Mouse (Mus musculus): ENCODE results near the gene Tkt. TPM values are rescaled to one million over a fixed set of nuclear protein-coding genes. Genes with fewer than 3 reads are reported as not detected.

The Tkt gene
- polyA plus RNA-seq, 1 experiment from 2014 or later, result 270 TPM

GRCm38 (mm10) chr14:30557730-30558129 is 9.6 kb downstream of the Tkt start:
- no peaks in the 10 kb centered on the region for H3K27me3 ChIP-seq (replicated peaks)
- peaks cover 10% of the 10 kb centered on the region; the same call in 1 of the 2 replicates for H3K4me1 ChIP-seq
- H3K9ac ChIP-seq, result no peak overlapping the region
- H3K4me2 ChIP-seq, result no peak overlapping the region
- 70% methylated on average over 9 of the region's 9 CpGs for WGBS
- H3K9me3 ChIP-seq, result no peaks in the 10 kb centered on the region
- H3K36me3 ChIP-seq, result peaks cover 37% of the 10 kb centered on the region
- no peak for ATAC-seq (ENCODE audit: insufficient read depth, low FRiP score, low read depth)
- H3K4me3 ChIP-seq (replicated peaks), result no peak overlapping the region
- H3K27ac ChIP-seq, result peak overlapping the region; percentile 62

GRCm38 (mm10) chr14:30559321-30559850 is 11.2 kb downstream of the Tkt start:
- H3K27ac ChIP-seq, result no peak overlapping the region
- 84% methylated on average over 17 of the region's 17 CpGs for WGBS
- H3K4me3 ChIP-seq (replicated peaks), result no peak overlapping the region
- no peak for ATAC-seq (ENCODE audit: insufficient read depth, low FRiP score, low read depth)
- H3K36me3 ChIP-seq, result peaks cover 37% of the 10 kb centered on the region
- no peaks in the 10 kb centered on the region for H3K9me3 ChIP-seq
- no peak overlapping the region for H3K4me2 ChIP-seq
- no peak overlapping the region for H3K9ac ChIP-seq
- H3K4me1 ChIP-seq, result peaks cover 6% of the 10 kb centered on the region; the same call in 1 of the 2 replicates
- no peaks in the 10 kb centered on the region for H3K27me3 ChIP-seq (replicated peaks)

GRCm38 (mm10) chr14:30560803-30561389 is 12.7 kb downstream of the Tkt start:
- Histone ChIP-seq H3K4me1 (peaks cover 6% of the 10 kb centered on the region; the same call in 1 of the 2 replicates), H3K4me3 (replicated peaks) (no peak overlapping the region), H3K9me3 (no peaks in the 10 kb centered on the region), H3K27ac (peak overlapping the region; percentile 57; the same call in 1 of the 2 replicates), H3K4me2 (no peak overlapping the region), H3K36me3 (peaks cover 49% of the 10 kb centered on the region), H3K9ac (no peak overlapping the region), H3K27me3 (replicated peaks) (no peaks in the 10 kb centered on the region)
- ATAC-seq (ENCODE audit: insufficient read depth, low FRiP score, low read depth), result no peak
- WGBS, result 91% methylated on average over 13 of the region's 13 CpGs

- Histone ChIP-seq H3K4me3 (replicated peaks) (no peak overlapping the region), H3K4me2 (no peak overlapping the region), H3K27ac (peak overlapping the region; percentile 57), H3K36me3 (peaks cover 52% of the 10 kb centered on the region), H3K4me1 (peaks cover 6% of the 10 kb centered on the region; the same call in 1 of the 2 replicates), H3K27me3 (replicated peaks) (no peaks in the 10 kb centered on the region), H3K9ac (no peak overlapping the region), H3K9me3 (no peaks in the 10 kb centered on the region)
- peak; percentile 84 for ATAC-seq (ENCODE audit: insufficient read depth, low FRiP score, low read depth)
- 72% methylated on average over 14 of the region's 14 CpGs for WGBS
Observed at GRCm38 (mm10) chr14:30561470-30562187, 13.5 kb downstream of the Tkt start.

GRCm38 (mm10) chr14:30562343-30562742 is 14.2 kb downstream of the Tkt start:
- Histone ChIP-seq H3K4me3 (replicated peaks) (no peak overlapping the region), H3K27me3 (replicated peaks) (no peaks in the 10 kb centered on the region), H3K4me1 (peaks cover 4% of the 10 kb centered on the region; the same call in 1 of the 2 replicates), H3K4me2 (no peak overlapping the region), H3K9ac (no peak overlapping the region), H3K36me3 (peaks cover 58% of the 10 kb centered on the region), H3K27ac (no peak overlapping the region), H3K9me3 (no peaks in the 10 kb centered on the region)
- ATAC-seq (ENCODE audit: insufficient read depth, low FRiP score, low read depth), result no peak

GRCm38 (mm10) chr14:30564451-30564850 is 16.3 kb downstream of the Tkt start:
- Histone ChIP-seq H3K4me2 (no peak overlapping the region), H3K9ac (no peak overlapping the region), H3K36me3 (peaks cover 64% of the 10 kb centered on the region), H3K9me3 (no peaks in the 10 kb centered on the region), H3K4me1 (no peaks in the 10 kb centered on the region), H3K27ac (no peak overlapping the region), H3K27me3 (replicated peaks) (no peaks in the 10 kb centered on the region), H3K4me3 (replicated peaks) (no peak overlapping the region)
- WGBS, result 87% methylated on average over 2 of the region's 2 CpGs
- ATAC-seq (ENCODE audit: insufficient read depth, low FRiP score, low read depth), result no peak; the same call in 1 of the 2 replicates

- H3K27ac ChIP-seq, result no peak overlapping the region
- no peaks in the 10 kb centered on the region for H3K9me3 ChIP-seq
- no peak overlapping the region for H3K4me2 ChIP-seq
- no peaks in the 10 kb centered on the region for H3K4me1 ChIP-seq
- peaks cover 63% of the 10 kb centered on the region for H3K36me3 ChIP-seq
- H3K4me3 ChIP-seq (replicated peaks), result no peak overlapping the region
- ATAC-seq (ENCODE audit: insufficient read depth, low FRiP score, low read depth), result no peak
- no peak overlapping the region for H3K9ac ChIP-seq
- 84% methylated on average over 6 of the region's 6 CpGs for WGBS
- H3K27me3 ChIP-seq (replicated peaks), result no peaks in the 10 kb centered on the region
Observed at GRCm38 (mm10) chr14:30566317-30566716, 18.2 kb downstream of the Tkt start.

GRCm38 (mm10) chr14:30568016-30568415 is 19.9 kb downstream of the Tkt start:
- Histone ChIP-seq H3K4me3 (replicated peaks) (no peak overlapping the region), H3K36me3 (peaks cover 73% of the 10 kb centered on the region), H3K9me3 (no peaks in the 10 kb centered on the region), H3K9ac (no peak overlapping the region), H3K4me2 (no peak overlapping the region), H3K27me3 (replicated peaks) (no peaks in the 10 kb centered on the region), H3K4me1 (no peaks in the 10 kb centered on the region), H3K27ac (no peak overlapping the region)
- WGBS, result 87% methylated on average over 9 of the region's 9 CpGs
- ATAC-seq (ENCODE audit: insufficient read depth, low FRiP score, low read depth), result no peak

- H3K4me1 ChIP-seq, result no peaks in the 10 kb centered on the region
- 80% methylated on average over 9 of the region's 9 CpGs for WGBS
- no peak overlapping the region for H3K4me3 ChIP-seq (replicated peaks)
- no peaks in the 10 kb centered on the region for H3K9me3 ChIP-seq
- H3K36me3 ChIP-seq, result peaks cover 80% of the 10 kb centered on the region
- H3K9ac ChIP-seq, result no peak overlapping the region
- no peak overlapping the region for H3K27ac ChIP-seq
- no peaks in the 10 kb centered on the region for H3K27me3 ChIP-seq (replicated peaks)
- no peak overlapping the region for H3K4me2 ChIP-seq
- no peak for ATAC-seq (ENCODE audit: insufficient read depth, low FRiP score, low read depth)
Observed at GRCm38 (mm10) chr14:30570303-30570702, 22.1 kb downstream of the Tkt start.

- no peak overlapping the region for H3K9ac ChIP-seq
- H3K27ac ChIP-seq, result no peak overlapping the region
- ATAC-seq (ENCODE audit: insufficient read depth, low FRiP score, low read depth), result no peak
- no peaks in the 10 kb centered on the region for H3K9me3 ChIP-seq
- H3K4me3 ChIP-seq (replicated peaks), result no peak overlapping the region
- H3K27me3 ChIP-seq (replicated peaks), result no peaks in the 10 kb centered on the region
- H3K4me2 ChIP-seq, result no peak overlapping the region
- H3K4me1 ChIP-seq, result peaks cover 9% of the 10 kb centered on the region; the same call in 1 of the 2 replicates
- 85% methylated on average over 10 of the region's 10 CpGs for WGBS
- H3K36me3 ChIP-seq, result peaks cover 64% of the 10 kb centered on the region
Observed at GRCm38 (mm10) chr14:30572253-30572652, 24.1 kb downstream of the Tkt start.

- no peak for ATAC-seq (ENCODE audit: insufficient read depth, low FRiP score, low read depth)
- Histone ChIP-seq H3K4me3 (replicated peaks) (no peak overlapping the region), H3K9ac (no peak overlapping the region), H3K9me3 (no peaks in the 10 kb centered on the region), H3K4me2 (no peak overlapping the region), H3K4me1 (peaks cover 9% of the 10 kb centered on the region; the same call in 1 of the 2 replicates), H3K36me3 (peaks cover 56% of the 10 kb centered on the region), H3K27ac (no peak overlapping the region), H3K27me3 (replicated peaks) (no peaks in the 10 kb centered on the region)
- 62% methylated on average over 8 of the region's 8 CpGs for WGBS
Observed at GRCm38 (mm10) chr14:30573235-30573634, 25.1 kb downstream of the Tkt start.

GRCm38 (mm10) chr14:30573983-30574584 is 25.9 kb downstream of the Tkt start:
- no peaks in the 10 kb centered on the region for H3K27me3 ChIP-seq (replicated peaks)
- no peak; the same call in 1 of the 2 replicates for ATAC-seq (ENCODE audit: insufficient read depth, low FRiP score, low read depth)
- no peak overlapping the region for H3K9ac ChIP-seq
- H3K4me3 ChIP-seq (replicated peaks), result no peak overlapping the region
- H3K4me2 ChIP-seq, result no peak overlapping the region
- H3K36me3 ChIP-seq, result peaks cover 48% of the 10 kb centered on the region
- 63% methylated on average over 6 of the region's 6 CpGs for WGBS
- H3K27ac ChIP-seq, result no peak overlapping the region; the same call in 1 of the 2 replicates
- H3K4me1 ChIP-seq, result peaks cover 9% of the 10 kb centered on the region; the same call in 1 of the 2 replicates
- H3K9me3 ChIP-seq, result no peaks in the 10 kb centered on the region

All from stomach, embryonic 15.5 days (tissue).